Mouse (Mus musculus) layer of hippocampus, postnatal 25 days (tissue): Measurements from ENCODE around the gene Gucy1b1. TPM values are rescaled to one million over a fixed set of nuclear protein-coding genes. Genes with fewer than 3 reads are reported as not detected.

Experiments
- DNase-seq, 2 experiments: peaks; one replicate each; pipeline ENCODE4 v3.0.0; 2022; ENCODE audit warnings: mixed read lengths in 2 of 2, low spot score in 1 of 2; ENCODE audit errors: extremely low spot score in 1 of 2
- total RNA-seq, 2 experiments: library from RNA; stranded (reverse); gene quantifications; 2 replicates each; pipeline ENCODE4 v1.2.3; 2021

The Gucy1b1 gene
- total RNA-seq, 2 experiments from 2014 or later = 108 to 116 TPM

DNA sequence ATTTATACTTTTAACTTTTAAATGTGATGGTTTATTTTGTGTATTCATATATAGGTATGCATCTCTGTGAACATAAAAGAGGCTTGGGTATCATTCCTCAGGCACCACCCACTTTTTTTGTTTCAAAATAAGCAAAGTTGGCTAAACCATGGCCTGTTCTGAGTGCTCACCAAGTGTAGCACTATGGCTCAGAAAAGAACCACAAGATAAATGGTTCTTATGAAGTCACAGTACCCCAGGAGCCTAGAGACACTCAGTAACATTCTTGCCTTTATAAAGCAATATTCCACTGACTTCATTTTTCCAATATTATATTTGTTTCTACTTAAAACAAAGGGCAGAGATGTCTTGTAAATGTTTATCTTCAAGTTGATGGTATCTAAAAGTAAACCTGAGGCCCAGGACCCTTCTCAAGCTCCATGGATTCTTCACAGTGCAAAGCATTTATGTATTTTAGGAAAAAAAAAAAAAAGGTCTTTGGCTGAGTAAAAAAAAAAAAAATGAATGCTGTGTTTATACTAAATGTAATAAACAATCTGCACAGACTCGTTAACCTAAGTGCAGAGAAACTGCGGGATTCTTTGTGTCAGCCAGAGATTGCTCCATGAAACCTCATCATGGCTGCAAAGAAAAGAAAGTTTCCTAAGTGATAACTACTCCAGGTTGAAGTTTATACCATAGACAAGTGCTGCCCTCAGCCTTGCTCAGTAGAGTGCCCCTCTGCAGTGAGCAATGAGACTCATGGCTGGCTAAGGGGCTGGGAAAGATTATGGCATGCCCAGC lies 38.0 kb downstream of the Gucy1b1 start:
- no peak for DNase-seq

- no peak for DNase-seq
These were observed 44.3 kb downstream of the Gucy1b1 start for GRCm38 (mm10) chr3:82030008-82030748.

DNA sequence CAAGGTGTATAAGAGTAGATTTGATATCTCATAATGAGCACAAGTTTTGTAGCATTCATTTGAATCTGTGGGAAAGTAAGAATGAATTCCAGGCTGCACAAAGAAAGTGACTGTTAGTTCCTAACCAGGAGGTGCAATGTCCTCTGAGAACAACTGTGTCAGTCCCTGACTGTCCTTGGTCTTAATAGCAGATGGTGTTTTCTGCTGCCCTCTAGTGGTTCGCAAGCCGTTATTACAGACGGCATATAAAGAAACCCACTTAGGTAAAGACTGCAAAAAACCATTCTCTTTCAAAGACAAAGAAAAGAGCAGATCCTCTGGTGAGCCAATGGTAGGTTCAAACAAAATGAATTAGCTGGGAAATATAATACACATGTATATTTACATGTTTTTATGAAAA lies 45.3 kb downstream of the Gucy1b1 start:
- DNase-seq = no peak

DNA sequence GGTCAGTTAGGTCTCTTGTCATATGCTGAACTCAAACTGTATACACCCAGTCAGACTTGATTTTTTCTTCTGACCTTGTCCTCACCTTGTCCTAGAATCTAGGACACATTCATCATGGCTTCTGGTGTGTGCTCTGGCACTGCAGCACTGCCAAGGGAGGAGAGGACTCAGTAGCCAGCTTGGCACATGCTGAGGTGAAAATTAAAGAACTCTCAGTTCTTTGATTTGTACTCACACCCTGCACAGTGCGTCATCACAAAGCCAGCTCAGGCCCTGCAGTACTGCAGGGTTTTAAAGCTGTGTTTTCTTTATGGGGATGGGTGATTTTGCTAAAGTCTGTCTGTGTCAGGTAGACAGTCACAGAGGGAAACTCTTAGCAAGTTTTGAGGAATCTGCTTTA lies 47.2 kb downstream of the Gucy1b1 start:
- DNase-seq = no peak

GRCm38 (mm10) chr3:82023065-82023464 lies 51.4 kb downstream of the Gucy1b1 start:
- no peak for DNase-seq

GRCm38 (mm10) chr3:82022421-82022920 lies 52.0 kb downstream of the Gucy1b1 start:
- DNase-seq = no peak

- DNase-seq = no peak
These were observed 60.3 kb downstream of the Gucy1b1 start for GRCm38 (mm10) chr3:82014148-82014703.

DNA sequence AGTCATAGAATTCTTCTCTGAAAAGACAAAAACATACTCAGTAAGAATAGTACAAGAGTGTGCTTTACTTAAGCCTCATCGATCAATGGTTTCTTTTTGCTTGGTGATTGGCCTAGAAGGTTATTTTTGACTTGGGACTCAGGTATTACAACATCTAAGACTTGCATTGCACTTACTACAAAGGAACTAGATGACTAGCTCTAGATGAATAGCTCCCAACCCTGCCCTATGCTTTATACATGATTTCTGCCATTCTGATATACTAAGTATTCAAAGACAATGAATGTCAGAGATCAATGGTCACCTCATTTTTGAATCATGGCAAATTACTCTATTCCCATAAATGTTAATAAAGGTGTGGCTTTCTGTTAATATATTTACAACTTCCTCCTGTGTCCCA lies 67.5 kb downstream of the Gucy1b1 start:
- DNase-seq = no peak

GRCm38 (mm10) chr3:81995988-81996387 lies 78.5 kb downstream of the Gucy1b1 start:
- no peak for DNase-seq

- DNase-seq = no peak
These were observed 79.1 kb downstream of the Gucy1b1 start for GRCm38 (mm10) chr3:81995371-81995770.

GRCm38 (mm10) chr3:81990531-81990930 lies 84.0 kb downstream of the Gucy1b1 start:
- DNase-seq = no peak

DNA sequence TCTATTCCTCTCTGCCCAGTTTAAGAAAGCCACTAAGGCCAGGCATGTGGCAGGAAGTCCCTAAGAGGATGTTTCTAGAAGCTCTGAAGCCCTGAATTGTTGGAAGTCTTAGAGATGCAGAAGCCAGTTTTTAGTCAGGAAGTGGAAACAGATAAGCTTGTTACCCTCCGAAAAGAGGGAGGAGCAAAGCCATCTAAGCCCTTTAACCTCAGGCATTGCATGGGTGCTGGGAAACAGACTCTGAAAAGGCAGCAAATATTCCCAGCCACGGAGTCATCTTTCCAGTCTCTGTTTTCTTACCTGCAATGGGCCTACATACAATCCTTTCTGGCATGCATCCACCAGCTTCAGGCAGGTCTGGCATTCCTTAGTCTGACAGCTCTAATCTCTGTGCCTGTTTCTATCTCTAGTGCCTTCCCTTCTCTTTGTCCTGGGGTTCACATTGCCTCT lies 84.8 kb downstream of the Gucy1b1 start:
- no peak for DNase-seq

DNA sequence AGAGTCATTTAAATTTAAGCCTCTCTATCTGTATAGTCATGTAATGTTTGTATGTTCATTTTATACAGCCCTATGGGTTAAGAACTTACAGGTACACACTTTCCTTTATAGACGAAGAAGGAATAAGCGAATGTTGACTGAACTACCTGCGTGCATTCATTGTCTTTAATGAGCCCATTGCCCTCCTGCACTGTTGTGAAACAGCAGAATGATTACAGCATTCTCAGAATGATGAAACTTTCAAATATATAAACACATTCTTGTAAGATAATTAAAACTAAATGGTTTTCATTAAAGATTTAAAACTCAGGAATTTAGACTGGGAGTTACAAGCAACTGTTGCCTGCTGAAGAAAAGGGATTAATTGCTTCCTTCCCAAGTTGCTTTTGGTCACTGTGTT lies 86.9 kb downstream of the Gucy1b1 start:
- DNase-seq = no peak

- no peak for DNase-seq
These were observed 88.4 kb downstream of the Gucy1b1 start for GRCm38 (mm10) chr3:81986103-81986502.

DNA sequence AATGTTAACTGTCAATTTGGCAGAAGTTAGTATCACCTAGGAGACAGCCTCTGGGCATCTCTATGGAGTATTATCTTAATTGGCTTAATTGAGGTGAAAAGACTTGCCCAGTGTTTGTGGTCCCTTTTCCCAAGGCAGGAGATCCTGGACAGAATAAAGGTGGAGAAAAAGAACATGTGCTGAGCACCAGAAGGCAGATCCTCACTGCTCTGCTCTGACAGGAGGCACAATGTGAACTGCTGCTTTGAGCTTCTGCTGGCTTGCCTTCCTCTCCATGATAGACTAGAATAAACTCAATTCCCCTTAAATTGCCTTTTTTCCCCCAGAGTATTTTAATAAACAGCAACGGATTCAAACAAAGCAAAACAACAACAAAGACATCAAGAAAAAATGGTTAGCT lies 89.4 kb downstream of the Gucy1b1 start:
- DNase-seq = no peak

- DNase-seq = no peak
These were observed 91.2 kb downstream of the Gucy1b1 start for GRCm38 (mm10) chr3:81983120-81983895.
